Mouse (Mus musculus): ENCODE results near the gene Lrrc55. TPM values are rescaled to one million over a fixed set of nuclear protein-coding genes. Genes with fewer than 3 reads are reported as not detected.
A peak's percentile ranks its signal among the peaks of the same experiment; 100 is the strongest.

The Lrrc55 gene
- polyA plus RNA-seq, 1 experiment from 2014 or later, result 0.12 TPM

GRCm38 (mm10) chr2:85123869-85124535 is 73.0 kb downstream of the Lrrc55 start:
- Histone ChIP-seq H3K9me3 (replicated peaks) (no peaks in the 10 kb centered on the region), H3K4me3 (replicated peaks) (no peak overlapping the region), H3K36me3 (no peaks in the 10 kb centered on the region), H3K4me1 (replicated peaks) (no peaks in the 10 kb centered on the region), H3K4me2 (no peak overlapping the region), H3K27ac (no peak overlapping the region), H3K27me3 (no peaks in the 10 kb centered on the region), H3K9ac (no peak overlapping the region)
- 11% methylated on average over 1 of the region's 1 CpGs for WGBS (ENCODE audit: insufficient replicate concordance)
- ATAC-seq (ENCODE audit: low read depth) (peak; percentile 51), DNase-seq (peak; percentile 18)

GRCm38 (mm10) chr2:85123187-85123868 is 73.7 kb downstream of the Lrrc55 start:
- Histone ChIP-seq H3K4me1 (replicated peaks) (no peaks in the 10 kb centered on the region), H3K27me3 (no peaks in the 10 kb centered on the region), H3K9me3 (replicated peaks) (no peaks in the 10 kb centered on the region), H3K9ac (no peak overlapping the region), H3K27ac (no peak overlapping the region), H3K4me2 (no peak overlapping the region), H3K4me3 (replicated peaks) (no peak overlapping the region), H3K36me3 (no peaks in the 10 kb centered on the region)
- 25% methylated on average over 5 of the region's 5 CpGs for WGBS (ENCODE audit: insufficient replicate concordance)
- ATAC-seq (ENCODE audit: low read depth), result no peak
- no peak for DNase-seq

Other genes with a start within 250 kb of the Lrrc55 start
- gene Prg2, start 216.7 kb downstream of the Lrrc55 start, polyA plus RNA-seq (2015; fragmentation: Nextera tagmentation; extraction: Ambion mirVana), result 59.8 and 60.0 TPM in 2 replicates
- 6.3 and 6.5 TPM in 2 replicates for gene Prg3, start 209.0 kb downstream of the Lrrc55 start, polyA plus RNA-seq (2015; fragmentation: Nextera tagmentation; extraction: Ambion mirVana)
- 199 and 216 TPM in 2 replicates for gene Ssrp1, start 160.0 kb downstream of the Lrrc55 start, polyA plus RNA-seq (2015; fragmentation: Nextera tagmentation; extraction: Ambion mirVana)
- gene P2rx3, start 159.7 kb downstream of the Lrrc55 start, polyA plus RNA-seq (2015; fragmentation: Nextera tagmentation; extraction: Ambion mirVana), result 0.23 and 0.27 TPM in 2 replicates
- gene Tnks1bp1, start 149.2 kb downstream of the Lrrc55 start, polyA plus RNA-seq (2015; fragmentation: Nextera tagmentation; extraction: Ambion mirVana), result 3.4 and 4.9 TPM in 2 replicates
- 2.0 and 2.4 TPM in 2 replicates for gene Aplnr, start 61.0 kb downstream of the Lrrc55 start, polyA plus RNA-seq (2015; fragmentation: Nextera tagmentation; extraction: Ambion mirVana)
- gene Olfr987, start 142.1 kb upstream of the Lrrc55 start, polyA plus RNA-seq (2015; fragmentation: Nextera tagmentation; extraction: Ambion mirVana), result not detected in 2 replicates
- not detected in 2 replicates for gene Olfr988, start 166.0 kb upstream of the Lrrc55 start, polyA plus RNA-seq (2015; fragmentation: Nextera tagmentation; extraction: Ambion mirVana)
- gene Olfr992, start 212.3 kb upstream of the Lrrc55 start, polyA plus RNA-seq (2015; fragmentation: Nextera tagmentation; extraction: Ambion mirVana), result not detected in 2 replicates
- not detected in 2 replicates for gene Olfr993, start 217.7 kb upstream of the Lrrc55 start, polyA plus RNA-seq (2015; fragmentation: Nextera tagmentation; extraction: Ambion mirVana)
- not detected in 2 replicates for gene Olfr994, start 239.3 kb upstream of the Lrrc55 start, polyA plus RNA-seq (2015; fragmentation: Nextera tagmentation; extraction: Ambion mirVana)
- gene Olfr995, start 246.4 kb upstream of the Lrrc55 start, polyA plus RNA-seq (2015; fragmentation: Nextera tagmentation; extraction: Ambion mirVana), result not detected in 2 replicates

Measured in liver, embryonic 13.5 days (tissue).